Mouse (Mus musculus): ENCODE data around the gene Arhgap28. TPM values are rescaled to one million over a fixed set of nuclear protein-coding genes. Genes with fewer than 3 reads are reported as not detected.

Gene Arhgap28
- polyA plus RNA-seq, 2 experiments, result 42.8 to 55.2 TPM

- H3K4me1 ChIP-seq (ENCODE audit: control insufficient read depth, insufficient read depth, low read length), result no peaks in the 10 kb centered on the region
- no peaks in the 10 kb centered on the region for H3K27me3 ChIP-seq (ENCODE audit: control insufficient read depth, insufficient read depth, low read length)
- no peaks in the 10 kb centered on the region for H3K9me3 ChIP-seq (ENCODE audit: control insufficient read depth, low read length)
- no peak overlapping the region for H3K4me2 ChIP-seq (replicated peaks; ENCODE audit: low read depth, low read length, severe bottlenecking)
- WGBS, result 81% methylated on average over 12 of the region's 12 CpGs
- H3K27ac ChIP-seq (replicated peaks; ENCODE audit: low read depth, low read length), result no peak overlapping the region
- H3K36me3 ChIP-seq (ENCODE audit: control insufficient read depth, insufficient read depth, low read length), result peaks cover 68% of the 10 kb centered on the region
- no peak for DNase-seq (ENCODE audit: low spot score)
- no peak overlapping the region for H3K4me3 ChIP-seq (replicated peaks; ENCODE audit: low read length)
- ATAC-seq (ENCODE audit: low FRiP score, low read depth), result no peak
- H3K9ac ChIP-seq (ENCODE audit: low read depth, low read length, severe bottlenecking), result no peak overlapping the region
- TF ChIP-seq POLR2A (IDR thresholded peaks at IDR 0.05; ENCODE audit: borderline replicate concordance, extremely low read depth, insufficient read depth, insufficient read length), result no peak
These were observed 126.3 kb downstream of the Arhgap28 start for GRCm38 (mm10) chr17:67877599-67877998.

- Histone ChIP-seq H3K9me3 (ENCODE audit: control insufficient read depth, low read length) (no peaks in the 10 kb centered on the region), H3K27ac (replicated peaks; ENCODE audit: low read depth, low read length) (no peak overlapping the region), H3K9ac (ENCODE audit: low read depth, low read length, severe bottlenecking) (no peak overlapping the region), H3K4me2 (replicated peaks; ENCODE audit: low read depth, low read length, severe bottlenecking) (no peak overlapping the region), H3K27me3 (ENCODE audit: control insufficient read depth, insufficient read depth, low read length) (no peaks in the 10 kb centered on the region), H3K36me3 (ENCODE audit: control insufficient read depth, insufficient read depth, low read length) (peaks cover 63% of the 10 kb centered on the region), H3K4me1 (ENCODE audit: control insufficient read depth, insufficient read depth, low read length) (peaks cover 24% of the 10 kb centered on the region), H3K4me3 (replicated peaks; ENCODE audit: low read length) (no peak overlapping the region)
- no peak for ATAC-seq (ENCODE audit: low FRiP score, low read depth)
- TF ChIP-seq POLR2A (IDR thresholded peaks at IDR 0.05; ENCODE audit: borderline replicate concordance, extremely low read depth, insufficient read depth, insufficient read length), result no peak
- peak; percentile 85 for DNase-seq (ENCODE audit: low spot score)
- WGBS, result 71% methylated on average over 23 of the region's 23 CpGs
These were observed 134.0 kb downstream of the Arhgap28 start for GRCm38 (mm10) chr17:67869731-67870601.

DNA sequence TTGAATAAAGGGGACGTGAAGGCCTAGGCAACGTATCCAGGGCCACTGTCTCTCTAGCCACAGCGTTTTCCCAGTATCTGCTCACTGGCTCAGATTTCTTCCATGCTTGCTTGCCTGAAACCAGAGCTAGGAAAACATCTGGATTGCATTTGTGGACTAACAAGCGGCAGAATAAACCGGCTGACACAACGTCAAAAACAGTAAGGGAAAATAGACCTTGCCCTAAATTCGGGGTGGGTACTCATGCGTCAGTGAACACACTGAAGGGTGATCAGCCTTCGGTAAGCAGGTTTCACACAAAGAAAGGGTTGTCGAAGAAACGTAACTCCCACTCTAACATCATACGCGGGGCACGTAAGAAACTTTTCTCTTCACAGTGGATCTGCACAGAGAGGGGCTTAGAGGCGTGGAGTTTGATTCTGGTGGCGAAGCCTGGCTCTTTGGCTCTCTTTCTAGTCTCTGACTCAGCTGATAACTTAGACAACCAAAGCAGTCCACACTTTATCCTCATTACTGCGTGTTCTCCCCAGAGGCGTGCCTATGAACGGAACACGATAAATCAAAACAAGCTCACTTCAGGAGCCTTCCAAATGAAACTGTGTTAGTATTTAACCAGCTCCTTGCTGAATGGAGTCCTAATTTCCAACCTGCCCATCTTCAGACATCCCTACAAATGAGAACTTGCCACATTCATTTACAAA, 137.2 kb downstream of the Arhgap28 start:
- peaks cover 47% of the 10 kb centered on the region for H3K36me3 ChIP-seq (ENCODE audit: control insufficient read depth, insufficient read depth, low read length)
- H3K9ac ChIP-seq (ENCODE audit: low read depth, low read length, severe bottlenecking), result peak overlapping the region; percentile 29; the same call in 1 of the 2 replicates
- ATAC-seq (ENCODE audit: low FRiP score, low read depth), result peak; percentile 75; the same call in 1 of the 2 replicates
- peak; percentile 86 for DNase-seq (ENCODE audit: low spot score)
- no peaks in the 10 kb centered on the region for H3K9me3 ChIP-seq (ENCODE audit: control insufficient read depth, low read length)
- H3K4me1 ChIP-seq (ENCODE audit: control insufficient read depth, insufficient read depth, low read length), result peaks cover 31% of the 10 kb centered on the region
- no peaks in the 10 kb centered on the region for H3K27me3 ChIP-seq (ENCODE audit: control insufficient read depth, insufficient read depth, low read length)
- H3K27ac ChIP-seq (replicated peaks; ENCODE audit: low read depth, low read length), result peak overlapping the region; percentile 87
- no peak overlapping the region; the same call in 1 of the 2 replicates for H3K4me2 ChIP-seq (replicated peaks; ENCODE audit: low read depth, low read length, severe bottlenecking)
- WGBS, result 10% methylated on average over 20 of the region's 20 CpGs
- H3K4me3 ChIP-seq (replicated peaks; ENCODE audit: low read length), result no peak overlapping the region
- TF ChIP-seq POLR2A (IDR thresholded peaks at IDR 0.05; ENCODE audit: borderline replicate concordance, extremely low read depth, insufficient read depth, insufficient read length), result no peak

- no peak for TF ChIP-seq POLR2A (IDR thresholded peaks at IDR 0.05; ENCODE audit: borderline replicate concordance, extremely low read depth, insufficient read depth, insufficient read length)
- no peaks in the 10 kb centered on the region for H3K9me3 ChIP-seq (ENCODE audit: control insufficient read depth, low read length)
- no peak overlapping the region for H3K9ac ChIP-seq (ENCODE audit: low read depth, low read length, severe bottlenecking)
- peaks cover 47% of the 10 kb centered on the region for H3K36me3 ChIP-seq (ENCODE audit: control insufficient read depth, insufficient read depth, low read length)
- ATAC-seq (ENCODE audit: low FRiP score, low read depth), result no peak
- 27% methylated on average over 9 of the region's 9 CpGs for WGBS
- no peak overlapping the region for H3K4me3 ChIP-seq (replicated peaks; ENCODE audit: low read length)
- peaks cover 31% of the 10 kb centered on the region for H3K4me1 ChIP-seq (ENCODE audit: control insufficient read depth, insufficient read depth, low read length)
- peak overlapping the region; percentile 87 for H3K27ac ChIP-seq (replicated peaks; ENCODE audit: low read depth, low read length)
- no peak overlapping the region for H3K4me2 ChIP-seq (replicated peaks; ENCODE audit: low read depth, low read length, severe bottlenecking)
- no peaks in the 10 kb centered on the region for H3K27me3 ChIP-seq (ENCODE audit: control insufficient read depth, insufficient read depth, low read length)
- peak; percentile 65 for DNase-seq (ENCODE audit: low spot score)
These were observed 137.9 kb downstream of the Arhgap28 start for GRCm38 (mm10) chr17:67866026-67866425.

- H3K27ac ChIP-seq (replicated peaks; ENCODE audit: low read depth, low read length), result 0 out of 2 replicates have a peak overlapping the region, but pooled peaks have one; percentile 87
- no peaks in the 10 kb centered on the region for H3K9me3 ChIP-seq (ENCODE audit: control insufficient read depth, low read length)
- peaks cover 50% of the 10 kb centered on the region for H3K36me3 ChIP-seq (ENCODE audit: control insufficient read depth, insufficient read depth, low read length)
- no peak overlapping the region for H3K9ac ChIP-seq (ENCODE audit: low read depth, low read length, severe bottlenecking)
- no peak overlapping the region for H3K4me2 ChIP-seq (replicated peaks; ENCODE audit: low read depth, low read length, severe bottlenecking)
- H3K4me3 ChIP-seq (replicated peaks; ENCODE audit: low read length), result no peak overlapping the region
- H3K4me1 ChIP-seq (ENCODE audit: control insufficient read depth, insufficient read depth, low read length), result peaks cover 29% of the 10 kb centered on the region
- H3K27me3 ChIP-seq (ENCODE audit: control insufficient read depth, insufficient read depth, low read length), result no peaks in the 10 kb centered on the region
- WGBS, result 27% methylated on average over 3 of the region's 3 CpGs
- no peak for TF ChIP-seq POLR2A (IDR thresholded peaks at IDR 0.05; ENCODE audit: borderline replicate concordance, extremely low read depth, insufficient read depth, insufficient read length)
- DNase-seq (ENCODE audit: low spot score), result peak; percentile 64
- peak; percentile 21 for ATAC-seq (ENCODE audit: low FRiP score, low read depth)
These were observed 139.0 kb downstream of the Arhgap28 start for GRCm38 (mm10) chr17:67864912-67865311.

Data from limb, embryonic 14.5 days (tissue).